Mouse (Mus musculus) brain, embryonic 18.5 days (tissue): ENCODE measurements at regions not wholly inside any gene's neighbourhood (a gene's known extent, or its start where the extent isn't known, plus 50 kb on each side); places are given as distances from the start of the nearest gene placed in this dataset.

Source experiments
- DNase-seq: peaks from one replicate; pipeline ENCODE4 v3.0.0-alpha.2; 2012; ENCODE audit warnings: low read depth, low spot score

- no peak for DNase-seq
These were observed 56.1 kb upstream of the Pde7b start for GRCm38 (mm10) chr10:20780946-20781345.

GRCm38 (mm10) chr10:20776640-20777413 lies 51.9 kb upstream of the Pde7b start:
- no peak for DNase-seq

- no peak for DNase-seq
These were observed 51.0 kb upstream of the Pde7b start for GRCm38 (mm10) chr10:20775731-20776429.
